In the genomic region with DNA sequence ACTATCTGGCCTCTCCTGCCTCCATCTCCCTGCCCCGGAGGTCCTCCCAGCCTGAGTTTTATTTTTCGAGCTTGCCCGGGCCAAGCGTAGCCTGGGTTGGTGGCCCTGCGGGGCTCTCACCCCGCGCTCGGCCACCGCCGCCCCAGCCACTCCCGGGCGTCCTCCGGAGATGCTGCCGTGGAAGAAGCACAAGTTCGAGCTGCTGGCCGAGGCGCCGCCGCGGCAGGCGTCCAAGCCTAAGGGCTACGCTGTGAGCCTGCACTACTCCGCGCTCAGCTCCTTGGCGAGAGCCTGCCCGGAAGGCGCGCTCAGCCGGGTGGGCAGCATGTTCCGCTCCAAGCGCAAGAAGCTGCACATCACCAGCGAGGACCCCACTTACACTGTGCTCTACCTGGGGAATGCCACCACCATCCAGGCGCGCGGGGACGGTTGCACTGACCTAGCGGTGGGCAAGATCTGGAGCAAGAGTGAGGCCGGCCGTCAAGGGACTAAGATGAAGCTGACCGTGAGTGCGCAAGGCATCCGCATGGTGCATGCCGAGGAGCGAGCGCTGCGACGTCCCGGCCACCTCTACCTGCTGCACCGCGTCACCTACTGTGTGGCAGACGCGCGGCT, we compare ENCODE assay signal across 8 mouse cellular contexts. TPM values are rescaled to one million over a fixed set of nuclear protein-coding genes. Genes with fewer than 3 reads are reported as not detected.
DNase-seq lines count a peak whose midpoint lies in the region; ATAC-seq and TF ChIP-seq lines count a peak whose summit lies in the region.

No protein-coding gene starts in this region.

- no peak for ATAC-seq in liver, embryonic 13.5 days (ENCODE audit: low read depth)
- no peak for ATAC-seq in neural tube, embryonic 12.5 days (ENCODE audit: low FRiP score, low read depth)

- peaks cover 73% of the 10 kb centered on the region for H3K4me1 ChIP-seq in embryonic facial prominence, embryonic 10.5 days
- 0 out of 2 replicates have a peak, but pooled peaks cover 3% of the 10 kb centered on the region for H3K4me1 ChIP-seq in kidney, adult 2 months (ENCODE audit: control insufficient read depth, insufficient read depth, low read length)
- H3K4me1 ChIP-seq in liver, embryonic 13.5 days (replicated peaks): peaks cover 46% of the 10 kb centered on the region
- H3K4me1 ChIP-seq in neural tube, embryonic 12.5 days: peaks cover 40% of the 10 kb centered on the region
- peaks cover 33% of the 10 kb centered on the region for H3K4me1 ChIP-seq in thymus, adult 2 months (replicated peaks; ENCODE audit: control insufficient read depth, insufficient read depth, low read length)

- no peaks in the 10 kb centered on the region for H3K9me3 ChIP-seq in embryonic facial prominence, embryonic 10.5 days
- H3K9me3 ChIP-seq in liver, embryonic 13.5 days (replicated peaks): no peaks in the 10 kb centered on the region
- no peaks in the 10 kb centered on the region for H3K9me3 ChIP-seq in neural tube, embryonic 12.5 days

- TF ChIP-seq POLR2A in kidney, adult 2 months (IDR thresholded peaks at IDR 0.05; ENCODE audit: low read depth, low read length): no peak
- TF ChIP-seq POLR2A in thymus, adult 2 months (IDR thresholded peaks at IDR 0.05; ENCODE audit: control insufficient read depth, extremely low read depth, insufficient read depth, low read length, poor library complexity): no peak

- peaks cover 42% of the 10 kb centered on the region for H3K27me3 ChIP-seq in embryonic facial prominence, embryonic 10.5 days (replicated peaks; ENCODE audit: low read depth, poor library complexity, severe bottlenecking)
- no peaks in the 10 kb centered on the region for H3K27me3 ChIP-seq in kidney, adult 2 months (replicated peaks; ENCODE audit: control insufficient read depth, insufficient read depth, low read length)
- H3K27me3 ChIP-seq in liver, embryonic 13.5 days: peaks cover 63% of the 10 kb centered on the region
- peaks cover 18% of the 10 kb centered on the region for H3K27me3 ChIP-seq in neural tube, embryonic 12.5 days (replicated peaks)
- no peaks in the 10 kb centered on the region; the same call in 1 of the 2 replicates for H3K27me3 ChIP-seq in thymus, adult 2 months (ENCODE audit: control insufficient read depth, insufficient read depth, low read length)

- peak overlapping the region; percentile 82 for H3K4me3 ChIP-seq in embryonic facial prominence, embryonic 10.5 days
- peak overlapping the region; percentile 86 for H3K4me3 ChIP-seq in kidney, adult 2 months (ENCODE audit: insufficient read depth, low read depth, low read length)
- H3K4me3 ChIP-seq in liver, embryonic 13.5 days (replicated peaks): peak overlapping the region; percentile 64
- H3K4me3 ChIP-seq in neural tube, embryonic 12.5 days: peak overlapping the region; percentile 64
- H3K4me3 ChIP-seq in thymus, adult 2 months (ENCODE audit: control insufficient read depth, insufficient read depth, low read length): peak overlapping the region; percentile 74

- H3K27ac ChIP-seq in embryonic facial prominence, embryonic 10.5 days (replicated peaks): peak overlapping the region; percentile 88
- H3K27ac ChIP-seq in kidney, adult 2 months (ENCODE audit: insufficient read depth, low read depth, low read length): peak overlapping the region; percentile 90
- peak overlapping the region; percentile 50 for H3K27ac ChIP-seq in liver, embryonic 13.5 days
- H3K27ac ChIP-seq in neural tube, embryonic 12.5 days: no peak overlapping the region
- H3K27ac ChIP-seq in thymus, adult 2 months (ENCODE audit: control insufficient read depth, insufficient read depth, low read length): no peak overlapping the region

- under 1% methylated on average over 53 of the region's 53 CpGs for WGBS in embryonic facial prominence, embryonic 10.5 days
- WGBS in kidney, adult 2 months: 1% methylated on average over 53 of the region's 53 CpGs
- WGBS in liver, embryonic 13.5 days (ENCODE audit: insufficient replicate concordance): under 1% methylated on average over 53 of the region's 53 CpGs
- under 1% methylated on average over 53 of the region's 53 CpGs for WGBS in neural tube, embryonic 12.5 days
- WGBS in thymus, adult 2 months: 1% methylated on average over 53 of the region's 53 CpGs

- H3K4me2 ChIP-seq in liver, embryonic 13.5 days: peak overlapping the region; percentile 71
- peak overlapping the region; percentile 94 for H3K4me2 ChIP-seq in neural tube, embryonic 12.5 days (replicated peaks)

- no peak for TF ChIP-seq CTCF in kidney, adult 2 months (conservative IDR thresholded peaks at IDR 0.05; ENCODE audit: insufficient read depth, insufficient read length, low read depth, low read length)
- TF ChIP-seq CTCF in thymus, adult 2 months (IDR thresholded peaks at IDR 0.05; ENCODE audit: borderline replicate concordance, control insufficient read depth, extremely low read depth, insufficient read depth, low read length, poor library complexity): no peak

- H3K9ac ChIP-seq in liver, embryonic 13.5 days: peak overlapping the region; percentile 64
- H3K9ac ChIP-seq in neural tube, embryonic 12.5 days: peak overlapping the region; percentile 79

- DNase-seq in lung, adult 18-20 months: peak; percentile 60
- no peak for DNase-seq in lung, postnatal 25 days (ENCODE audit: low spot score)
- DNase-seq in embryonic facial prominence, embryonic 10.5 days (ENCODE audit: low spot score): peak; percentile 76
- DNase-seq in heart, adult 9 months (ENCODE audit: low spot score in 2 of 2): peak; percentile 63 to 75
- peak; percentile 74 for DNase-seq in kidney, adult 2 months
- DNase-seq in liver, embryonic 13.5 days: no peak
- peak; percentile 16 for DNase-seq in thymus, adult 2 months

- H3K36me3 ChIP-seq in embryonic facial prominence, embryonic 10.5 days (replicated peaks): no peaks in the 10 kb centered on the region
- H3K36me3 ChIP-seq in kidney, adult 2 months (ENCODE audit: control insufficient read depth, insufficient read depth, low read length): no peaks in the 10 kb centered on the region
- no peaks in the 10 kb centered on the region for H3K36me3 ChIP-seq in liver, embryonic 13.5 days
- no peaks in the 10 kb centered on the region for H3K36me3 ChIP-seq in neural tube, embryonic 12.5 days
- no peaks in the 10 kb centered on the region for H3K36me3 ChIP-seq in thymus, adult 2 months (ENCODE audit: control insufficient read depth, insufficient read depth, low read length)

RNA-seq across cellular contexts. Expression of a gene that starts 1.0 kb away (rescaled TPM):
- polyA plus RNA-seq in embryonic facial prominence, embryonic 10.5 days (2016; fragmentation: Nextera tagmentation; extraction: Ambion mirVana): 23.2 and 24.1 TPM in 2 replicates
- polyA plus RNA-seq in kidney, adult 2 months (2012; rRNA removed): 26.4 and 31.4 TPM in 2 replicates
- 5.0 and 5.9 TPM in 2 replicates for polyA plus RNA-seq in liver, embryonic 13.5 days (2015; fragmentation: Nextera tagmentation; extraction: Ambion mirVana)
- 20.2 and 23.2 TPM in 2 replicates for polyA plus RNA-seq in neural tube, embryonic 12.5 days (2016; fragmentation: Nextera tagmentation; extraction: Ambion mirVana)
- polyA plus RNA-seq in thymus, adult 2 months (2012; rRNA removed): 17.0 and 22.3 TPM in 2 replicates

RNA-seq across cellular contexts. Expression of a gene that starts 13.1 kb away (rescaled TPM):
- 87.1 and 95.3 TPM in 2 replicates for polyA plus RNA-seq in embryonic facial prominence, embryonic 10.5 days (2016; fragmentation: Nextera tagmentation; extraction: Ambion mirVana)
- 9.1 and 9.4 TPM in 2 replicates for polyA plus RNA-seq in kidney, adult 2 months (2012; rRNA removed)
- 36.9 and 45.8 TPM in 2 replicates for polyA plus RNA-seq in liver, embryonic 13.5 days (2015; fragmentation: Nextera tagmentation; extraction: Ambion mirVana)
- 72.8 and 73.6 TPM in 2 replicates for polyA plus RNA-seq in neural tube, embryonic 12.5 days (2016; fragmentation: Nextera tagmentation; extraction: Ambion mirVana)
- 17.4 and 20.0 TPM in 2 replicates for polyA plus RNA-seq in thymus, adult 2 months (2012; rRNA removed)

RNA-seq across cellular contexts. Expression of a gene that starts 49.9 kb away (rescaled TPM):
- 25.1 and 25.2 TPM in 2 replicates for polyA plus RNA-seq in embryonic facial prominence, embryonic 10.5 days (2016; fragmentation: Nextera tagmentation; extraction: Ambion mirVana)
- polyA plus RNA-seq in kidney, adult 2 months (2012; rRNA removed): 6.7 and 9.4 TPM in 2 replicates
- 1.0 and 1.2 TPM in 2 replicates for polyA plus RNA-seq in liver, embryonic 13.5 days (2015; fragmentation: Nextera tagmentation; extraction: Ambion mirVana)
- polyA plus RNA-seq in neural tube, embryonic 12.5 days (2016; fragmentation: Nextera tagmentation; extraction: Ambion mirVana): 60.8 and 61.7 TPM in 2 replicates
- polyA plus RNA-seq in thymus, adult 2 months (2012; rRNA removed): 1.4 and 3.1 TPM in 2 replicates

Comparison
In these comparisons a context has a peak if more than half of its experiments do, and no peak if none do; other contexts are left out.
1. DNase-seq: peak in lung, adult 18-20 months (2 of 2), embryonic facial prominence, embryonic 10.5 days (single experiment), heart, adult 9 months (2 of 2), kidney, adult 2 months (single experiment) and thymus, adult 2 months (single experiment); none in lung, postnatal 25 days (single experiment) and liver, embryonic 13.5 days (single experiment).
2. H3K27ac ChIP-seq: peak in embryonic facial prominence, embryonic 10.5 days (single experiment), kidney, adult 2 months (single experiment) and liver, embryonic 13.5 days (single experiment); none in neural tube, embryonic 12.5 days (single experiment) and thymus, adult 2 months (single experiment).
3. Peak in every context shown above with its lines, with median percentiles within 50 percentile points of each other: H3K4me3 ChIP-seq.